Mouse (Mus musculus) megakaryocyte, embryonic 14.5 days (primary cell): Measurements from ENCODE around the gene Rsph1.

Experiments
- FLI1 ChIP-seq: IDR thresholded peaks from 2 replicates; pipeline ENCODE4 v1.6.1; 2012; ENCODE audit warnings: low read length, inconsistent platforms, mixed read lengths
- GATA1 ChIP-seq: IDR thresholded peaks from 3 replicates; pipeline ENCODE4 v1.6.1; 2012; ENCODE audit warnings: mixed read lengths, low read length, inconsistent platforms, borderline replicate concordance

GRCm38 (mm10) chr17:31262715-31263114 is 14.5 kb downstream of the Rsph1 start:
- no peak for TF ChIP-seq GATA1
- no peak for TF ChIP-seq FLI1
